ENCODE assay signal across 8 mouse cellular contexts in the genomic region with DNA sequence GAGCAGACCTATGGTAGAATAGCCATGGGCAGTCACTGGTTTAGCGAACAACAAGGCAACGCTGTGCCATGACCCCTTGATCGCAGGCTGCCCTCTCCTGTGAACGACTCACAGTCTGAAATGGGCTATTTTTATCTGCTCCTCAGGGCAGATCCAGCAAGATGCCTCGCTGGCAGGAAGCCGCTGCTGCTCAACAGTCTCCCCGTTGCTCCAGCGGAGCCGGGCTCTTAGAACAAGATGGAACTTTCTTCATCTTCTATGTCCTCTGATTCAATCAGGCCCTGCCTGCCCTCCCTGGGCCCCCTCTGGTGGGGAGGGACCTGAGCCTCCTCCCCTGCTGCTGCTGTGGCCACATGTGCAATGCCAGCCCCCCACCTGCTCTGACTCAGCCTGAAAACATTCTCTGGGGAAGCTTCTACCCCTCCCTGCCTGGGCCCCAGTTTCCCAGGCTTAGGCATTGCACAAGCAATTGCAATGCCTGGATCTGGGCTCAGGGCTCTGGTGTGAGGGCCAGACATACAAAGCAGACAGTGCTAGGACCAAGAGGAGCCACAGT. TPM values are rescaled to one million over a fixed set of nuclear protein-coding genes. Genes with fewer than 3 reads are reported as not detected.
DNase-seq lines count a peak whose midpoint lies in the region; ATAC-seq lines count a peak whose summit lies in the region.

No protein-coding gene starts in this region.

- H3K9me3 ChIP-seq in neural tube, embryonic 15.5 days (replicated peaks), result no peaks in the 10 kb centered on the region
- H3K9me3 ChIP-seq in midbrain, embryonic 16.5 days (replicated peaks; ENCODE audit: control insufficient read depth, low read length, poor library complexity, severe bottlenecking), result no peaks in the 10 kb centered on the region

- intact Hi-C loops in gastrocnemius, postnatal 14 days (cut with DNase I; ENCODE audit: low total_unique reads), result no loop called here

- H3K27ac ChIP-seq in neural tube, embryonic 15.5 days (replicated peaks), result no peak overlapping the region
- H3K27ac ChIP-seq in midbrain, embryonic 16.5 days (ENCODE audit: low read length), result no peak overlapping the region

- peak; percentile 36 for DNase-seq in neural tube, embryonic 10.5 days (ENCODE audit: extremely low spot score, low spot score)
- DNase-seq in gastrocnemius, postnatal 14 days, result peak; percentile 80
- DNase-seq in kidney, adult 9 months, result peak; percentile 3
- no peak for DNase-seq in thymus, postnatal 36 days
- DNase-seq in right cerebral cortex, postnatal 10 days (ENCODE audit: low spot score in 2 of 2), result no peak

- no peak for ATAC-seq in neural tube, embryonic 15.5 days (ENCODE audit: low FRiP score)
- ATAC-seq in midbrain, embryonic 16.5 days, result no peak
- no peak for ATAC-seq in monocyte, adult 5-6 weeks (replicated peaks; ENCODE audit: insufficient number of reproducible peaks, low FRiP score, low TSS enrichment, poor library complexity, severe bottlenecking)

- H3K4me1 ChIP-seq in neural tube, embryonic 15.5 days, result peaks cover 5% of the 10 kb centered on the region; the same call in 1 of the 2 replicates
- H3K4me1 ChIP-seq in midbrain, embryonic 16.5 days (ENCODE audit: control insufficient read depth, insufficient read depth, low read length), result no peaks in the 10 kb centered on the region

- H3K9ac ChIP-seq in neural tube, embryonic 15.5 days (replicated peaks), result no peak overlapping the region
- H3K9ac ChIP-seq in midbrain, embryonic 16.5 days (ENCODE audit: low read depth, low read length), result peak overlapping the region; percentile 11; the same call in 1 of the 2 replicates

- H3K27me3 ChIP-seq in neural tube, embryonic 15.5 days (replicated peaks), result no peaks in the 10 kb centered on the region
- H3K27me3 ChIP-seq in midbrain, embryonic 16.5 days (ENCODE audit: control insufficient read depth, insufficient read depth, low read depth, low read length), result no peaks in the 10 kb centered on the region

- no peaks in the 10 kb centered on the region for H3K36me3 ChIP-seq in neural tube, embryonic 15.5 days
- no peaks in the 10 kb centered on the region for H3K36me3 ChIP-seq in midbrain, embryonic 16.5 days (ENCODE audit: control insufficient read depth, insufficient read depth, low read length)

- no peak overlapping the region for H3K4me3 ChIP-seq in neural tube, embryonic 15.5 days (replicated peaks)
- H3K4me3 ChIP-seq in midbrain, embryonic 16.5 days (ENCODE audit: low read depth, low read length), result no peak overlapping the region

- WGBS in neural tube, embryonic 15.5 days, result 56% methylated on average over 9 of the region's 9 CpGs
- 52% methylated on average over 9 of the region's 9 CpGs for WGBS in midbrain, embryonic 16.5 days

- H3K4me2 ChIP-seq in neural tube, embryonic 15.5 days, result no peak overlapping the region
- H3K4me2 ChIP-seq in midbrain, embryonic 16.5 days (ENCODE audit: low read length), result no peak overlapping the region

RNA-seq across cellular contexts. Expression of gene Col5a1, which starts 27.8 kb away (rescaled TPM):
- polyA plus RNA-seq in neural tube, embryonic 15.5 days (2015; fragmentation: Nextera tagmentation; extraction: Ambion mirVana), result 21.5 and 29.0 TPM in 2 replicates
- total RNA-seq in gastrocnemius, postnatal 14 days (2021), result 100 to 1,000 TPM; 124 to 170 TPM
- polyA plus RNA-seq in midbrain, embryonic 16.5 days (2015; fragmentation: Nextera tagmentation; extraction: Ambion mirVana), result 5.9 and 6.4 TPM in 2 replicates
- total RNA-seq in monocyte, adult 5-6 weeks (2017), result under 0.01 to 0.10 TPM in 2 of 3 replicates, not detected in the other

Comparison
In these comparisons a context has a peak if more than half of its experiments do, and no peak if none do; other contexts are left out.
1. DNase-seq: peak in neural tube, embryonic 10.5 days (single experiment), gastrocnemius, postnatal 14 days (single experiment) and kidney, adult 9 months (single experiment); none in thymus, postnatal 36 days (0 of 2) and right cerebral cortex, postnatal 10 days (0 of 2).
2. RNA of gene Col5a1, which starts 27.8 kb away (total RNA-seq): 124 to 170 TPM in gastrocnemius, postnatal 14 days; under 0.01 to 0.10 TPM in monocyte, adult 5-6 weeks; every median in the first group is over 100 times any median in the second.